Mouse (Mus musculus) thymus, postnatal 25 days (tissue): ENCODE data around the gene Tm4sf19.
A peak's percentile ranks its signal among the peaks of the same experiment; 100 is the strongest.
"Not testable (repeated sequence)": the region's sequence is repeated elsewhere in the genome, so short reads cannot be mapped to it uniquely, and the experiment has no call there.

Experiments
- DNase-seq: peaks from one replicate; pipeline ENCODE4 v3.0.0; 2022

The Tm4sf19 gene

GRCm38 (mm10) chr16:32431047-32431591 lies 30.8 kb downstream of the Tm4sf19 start:
- no peak for DNase-seq

DNA sequence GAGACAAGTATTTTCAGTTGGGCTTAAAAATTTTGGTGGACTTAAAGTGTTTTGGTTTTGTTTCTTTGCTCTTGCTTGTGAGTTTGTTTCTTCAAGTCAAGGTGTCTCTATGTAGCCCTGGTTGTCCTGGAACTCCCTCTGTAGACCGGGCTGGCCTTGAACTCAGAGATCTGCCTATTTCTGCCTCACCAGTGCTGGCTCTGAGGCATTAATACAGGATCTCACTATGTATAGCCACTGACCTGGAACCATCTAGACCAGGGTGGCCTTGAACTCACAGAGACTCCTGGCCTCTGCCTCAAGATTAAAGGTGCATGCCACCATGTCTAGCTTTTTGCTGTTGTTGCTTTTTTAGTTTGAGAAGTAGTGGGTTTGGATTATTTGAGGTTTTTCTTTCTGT lies 31.6 kb downstream of the Tm4sf19 start:
- DNase-seq: no peak

DNA sequence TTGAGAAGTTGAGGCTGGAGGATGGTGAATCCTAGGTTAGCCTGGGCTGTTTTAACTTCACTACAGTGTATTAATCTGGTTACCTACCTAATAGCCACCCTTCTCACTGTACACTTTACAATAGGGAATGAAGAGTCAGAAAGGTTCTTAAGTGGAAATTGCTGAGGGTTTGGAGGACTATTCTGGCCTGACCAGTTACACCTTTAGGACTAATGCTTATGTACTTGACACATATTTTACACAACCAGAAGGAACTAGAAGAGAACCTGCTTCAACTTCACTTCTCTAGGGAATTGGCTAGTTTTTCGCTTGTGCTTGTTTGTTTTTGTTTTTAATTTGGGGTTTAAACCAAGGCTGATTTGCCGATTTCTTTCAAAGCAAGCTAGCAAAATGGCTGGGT lies 32.8 kb downstream of the Tm4sf19 start:
- DNase-seq: no peak

DNA sequence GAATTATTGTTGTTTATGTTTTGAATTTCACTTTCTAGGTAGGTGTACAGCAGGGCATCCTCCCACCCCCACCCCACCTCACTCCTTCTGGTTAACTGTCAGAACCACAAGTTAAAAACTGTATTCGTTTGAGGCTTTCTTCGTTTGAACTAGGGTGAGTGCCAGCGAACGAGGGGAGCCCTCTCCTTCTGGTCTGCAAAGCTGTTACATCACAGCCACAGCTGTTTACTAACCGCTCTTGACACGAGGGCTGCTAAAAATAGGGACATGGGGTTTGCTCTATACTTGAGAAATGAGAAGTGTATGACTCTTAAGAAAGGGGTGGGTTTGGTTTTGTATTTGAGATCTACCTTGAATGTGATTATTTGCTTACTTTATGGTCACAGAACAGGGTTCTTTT lies 33.8 kb downstream of the Tm4sf19 start:
- DNase-seq: peak; percentile 67

GRCm38 (mm10) chr16:32434691-32435090 lies 34.4 kb downstream of the Tm4sf19 start:
- no peak for DNase-seq

DNA sequence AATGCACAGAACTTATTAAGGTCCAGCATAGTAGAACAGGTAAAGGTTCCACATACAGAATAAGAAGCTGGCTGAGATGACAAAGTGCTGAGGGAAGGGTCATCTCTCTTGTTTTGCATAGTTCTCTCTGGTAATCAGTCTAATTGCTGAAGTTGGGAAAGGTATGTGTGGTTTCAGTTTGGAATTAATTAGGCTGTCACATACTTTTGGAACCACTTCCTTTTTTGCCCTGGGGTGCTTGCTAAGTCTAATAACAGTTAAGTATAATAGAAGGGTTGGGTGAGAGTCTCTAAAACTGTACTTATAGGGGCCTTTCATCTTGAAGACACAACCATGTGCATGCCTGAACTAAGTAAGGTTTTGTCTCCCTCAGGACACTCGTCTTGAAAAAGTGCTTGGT lies 36.4 kb downstream of the Tm4sf19 start:
- no peak for DNase-seq

DNA sequence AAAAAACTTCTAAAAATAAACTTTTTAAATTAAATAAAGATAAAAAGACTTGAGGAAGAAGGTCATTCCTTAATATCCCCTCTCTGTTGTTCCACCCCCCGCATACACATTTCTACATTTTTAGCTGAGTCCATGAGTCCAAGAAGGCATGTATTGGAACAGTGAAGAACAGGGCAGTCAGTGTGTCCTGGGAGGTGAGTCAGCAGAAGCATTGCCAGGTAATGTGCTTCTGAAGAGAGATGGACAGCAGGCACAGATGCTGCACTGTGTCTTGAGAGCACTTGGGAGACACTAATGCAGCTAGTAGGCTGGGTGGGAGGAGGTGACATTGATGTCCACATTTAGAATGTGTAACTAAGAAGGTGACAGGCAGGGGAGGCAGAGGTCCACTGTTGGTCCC lies 37.0 kb downstream of the Tm4sf19 start:
- no peak for DNase-seq

GRCm38 (mm10) chr16:32441432-32441831 lies 41.1 kb downstream of the Tm4sf19 start:
- DNase-seq: no peak

DNA sequence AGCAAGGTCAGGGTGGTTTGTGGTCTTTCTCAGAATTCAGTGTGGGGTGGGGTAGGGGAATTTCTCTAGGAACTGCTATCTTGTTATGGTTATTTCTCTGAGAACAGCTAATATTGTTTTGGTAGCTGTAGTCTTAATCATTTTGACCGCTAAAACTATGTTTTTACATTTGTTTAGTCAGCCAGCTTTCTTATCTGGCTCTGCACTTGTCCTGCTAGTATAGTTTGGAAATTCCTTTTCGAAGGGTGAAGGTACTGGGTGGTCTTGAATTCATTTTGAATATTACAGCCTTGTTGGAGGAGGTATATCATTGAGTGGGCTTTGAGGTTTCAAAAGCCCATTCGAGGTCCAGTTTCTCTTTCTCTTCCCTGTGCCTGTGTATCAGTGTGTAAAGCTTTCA lies 44.3 kb downstream of the Tm4sf19 start:
- not testable (repeated sequence) for DNase-seq

- DNase-seq: no peak
Measured at GRCm38 (mm10) chr16:32445558-32445957, 45.3 kb downstream of the Tm4sf19 start.

GRCm38 (mm10) chr16:32446563-32447138 lies 46.3 kb downstream of the Tm4sf19 start:
- no peak for DNase-seq

- no peak for DNase-seq
Measured at GRCm38 (mm10) chr16:32449665-32450064, 49.4 kb downstream of the Tm4sf19 start.

DNA sequence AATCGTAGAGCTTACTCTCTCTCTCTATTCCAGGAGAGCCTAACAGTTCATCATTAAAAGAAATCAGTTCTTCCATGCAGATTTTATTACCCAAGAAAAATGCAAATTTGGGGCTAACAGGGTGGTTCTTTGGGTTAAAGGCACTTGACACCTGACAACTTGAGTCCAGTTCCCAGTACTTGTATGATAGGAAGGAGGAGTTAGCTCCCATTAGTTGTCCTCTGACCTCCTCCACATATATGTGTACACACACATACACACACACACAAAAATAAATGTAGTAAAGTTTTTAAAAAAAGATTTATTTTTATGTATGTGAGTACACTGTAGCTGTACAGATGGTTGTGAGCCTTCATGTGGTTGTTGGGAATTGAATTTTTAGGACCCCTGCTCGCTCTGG lies 49.8 kb downstream of the Tm4sf19 start:
- no peak for DNase-seq

DNA sequence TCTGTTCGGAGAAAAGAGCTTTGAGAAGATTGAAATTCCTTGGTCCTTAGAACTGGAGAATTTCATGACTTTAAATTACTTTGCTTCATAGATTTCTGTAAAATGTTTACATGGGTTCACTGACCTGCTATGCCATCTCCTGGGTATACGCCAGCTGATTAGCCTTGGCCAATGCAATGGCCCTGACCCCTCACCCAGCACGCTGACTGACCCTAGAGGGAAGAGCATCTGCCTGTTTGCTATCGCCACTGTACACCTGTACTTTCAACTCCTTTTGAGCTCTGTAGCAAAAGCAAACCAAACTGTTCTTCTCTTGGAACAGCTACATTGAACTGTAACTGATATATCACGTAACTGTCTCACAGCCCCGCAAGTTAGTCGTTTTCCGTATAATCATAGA lies 52.8 kb downstream of the Tm4sf19 start:
- DNase-seq: no peak

DNA sequence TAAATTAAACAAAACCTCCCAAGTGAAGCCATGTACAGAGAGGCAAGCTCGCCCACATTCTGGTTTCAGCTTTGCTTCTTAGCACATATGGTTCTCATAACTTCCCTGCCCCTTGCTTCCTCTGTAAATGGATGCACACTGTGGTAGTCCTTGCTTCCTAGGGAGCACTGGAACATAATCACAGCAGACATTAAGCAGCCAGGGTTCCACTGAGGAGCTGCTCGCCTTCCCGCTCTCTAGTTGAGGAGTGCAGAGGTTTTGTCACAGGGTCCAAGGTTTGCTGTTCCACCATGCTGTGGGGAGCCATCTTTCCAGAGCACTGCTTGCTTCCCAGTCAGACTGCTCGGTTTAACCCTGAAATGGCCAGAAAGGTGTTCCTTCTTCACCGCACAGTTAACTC lies 54.3 kb downstream of the Tm4sf19 start:
- DNase-seq: no peak

DNA sequence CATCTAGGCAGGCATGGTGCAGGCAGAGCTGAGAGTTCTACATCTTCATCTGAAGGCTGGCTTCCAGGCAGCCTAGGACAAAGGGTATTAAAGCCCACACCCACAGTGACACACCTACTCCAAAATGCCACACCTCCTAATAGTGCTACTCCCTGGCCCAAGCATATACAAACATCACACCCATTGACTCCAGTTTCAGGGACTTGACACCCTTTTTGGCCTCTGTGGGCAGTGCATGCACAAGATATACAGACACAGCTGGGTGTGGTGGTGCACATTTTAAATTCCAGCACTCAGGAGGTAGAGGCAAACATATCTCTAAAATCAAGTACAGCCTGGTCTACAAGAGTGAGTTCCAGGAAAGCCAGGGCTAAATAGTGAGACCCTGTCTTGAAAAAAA lies 55.8 kb downstream of the Tm4sf19 start:
- no peak for DNase-seq

- no peak for DNase-seq
Measured at GRCm38 (mm10) chr16:32456761-32457160, 56.5 kb downstream of the Tm4sf19 start.
